Mouse (Mus musculus): ENCODE results near the gene Nuak1.
"Not testable (repeated sequence)": the region's sequence is repeated elsewhere in the genome, so short reads cannot be mapped to it uniquely, and the experiment has no call there.

DNA sequence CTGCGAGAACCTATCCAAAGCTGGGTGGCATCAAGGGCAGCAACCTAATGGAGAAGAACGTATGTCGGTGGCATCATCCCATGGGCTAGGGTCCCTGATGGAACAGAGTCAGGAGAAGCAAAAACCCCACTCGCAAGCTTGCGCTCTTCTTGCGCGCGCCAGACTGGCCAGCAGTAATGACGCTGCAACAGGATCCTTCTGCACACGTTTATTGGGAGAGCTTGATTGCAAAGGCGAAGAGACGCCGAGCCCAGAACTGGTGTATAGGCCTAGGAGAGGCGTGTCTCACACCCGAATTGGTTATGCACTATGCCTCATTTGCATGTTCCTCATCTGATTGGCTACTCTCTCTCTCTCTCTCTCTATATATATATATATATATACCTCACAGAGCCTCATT, 42.0 kb upstream of the Nuak1 start:
- TF ChIP-seq POLR2A (IDR thresholded peaks at IDR 0.05; ENCODE audit: low read depth, low read length); CTCF (IDR thresholded peaks at IDR 0.05; ENCODE audit: borderline replicate concordance, insufficient read depth, low read length): not testable (repeated sequence)

Measured in embryonic fibroblast, embryonic 13.5 days (primary cell).